In the genomic region with DNA sequence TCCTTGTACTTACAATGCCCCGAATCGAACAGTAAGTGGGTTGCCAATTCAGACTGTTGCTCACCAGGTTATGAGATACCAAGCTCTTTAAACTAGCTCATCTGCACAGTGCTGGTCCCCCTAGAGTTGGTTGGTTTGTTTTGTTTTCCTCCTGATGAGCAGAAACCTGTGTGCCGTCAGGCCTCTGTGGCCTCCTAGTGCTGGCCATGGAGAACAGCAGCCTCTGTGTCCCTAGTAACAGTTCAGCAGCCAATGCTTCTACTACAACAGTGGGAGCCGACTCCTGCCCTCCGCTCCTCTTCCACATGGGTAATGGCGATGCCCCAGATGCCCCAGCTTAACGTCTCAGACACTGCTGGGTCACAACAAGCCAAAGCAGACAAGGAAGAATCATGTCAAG, we compare ENCODE assay signal across 9 mouse cellular contexts.
DNase-seq lines count a peak whose midpoint lies in the region; TF ChIP-seq lines count a peak whose summit lies in the region.
"Had no signal": no experiment of that assay in that cellular context is flagged by ENCODE, and none has a peak within 500 bp of the region (broad histone marks: within the 10 kb centered on the region; RNA-seq: fewer than 3 reads in every experiment).

No protein-coding gene starts in this region.

- peak; percentile 48 for DNase-seq in adrenal gland, postnatal 10 days
- no peak for DNase-seq in adrenal gland, postnatal 4 days (ENCODE audit: low spot score in 2 of 2)
- DNase-seq in left cerebral cortex, postnatal 4 days: peak; percentile 21
- DNase-seq in left cerebral cortex, postnatal 36 days (ENCODE audit: low spot score in 2 of 2): no peak
- DNase-seq in cerebellum, postnatal 25 days: peak; percentile 47 to 48
- DNase-seq in liver, adult 2 months (ENCODE audit: extremely low read depth, low read depth, low spot score): peak; percentile 56
- peak; percentile 57 for DNase-seq in thymus, postnatal 14 days
- no peak for DNase-seq in layer of hippocampus, adult 18-20 months (ENCODE audit: low spot score in 2 of 2)

- no peaks in the 10 kb centered on the region for H3K27me3 ChIP-seq in liver, adult 2 months (ENCODE audit: control insufficient read depth, insufficient read depth, low read length)
- H3K27me3 ChIP-seq: heart, embryonic 13.5 days had no signal

- H3K36me3 ChIP-seq in liver, adult 2 months (ENCODE audit: control insufficient read depth, insufficient read depth, low read length): no peaks in the 10 kb centered on the region
- H3K36me3 ChIP-seq: heart, embryonic 13.5 days had no signal

- no peak overlapping the region for H3K4me3 ChIP-seq in liver, adult 2 months (ENCODE audit: insufficient read depth, low read depth, low read length)
- H3K4me3 ChIP-seq: heart, embryonic 13.5 days had no signal

- H3K4me1 ChIP-seq in liver, adult 2 months (ENCODE audit: control insufficient read depth, insufficient read depth, low read length): peaks cover 55% of the 10 kb centered on the region

- no peak for TF ChIP-seq POLR2A in liver, adult 2 months (IDR thresholded peaks at IDR 0.05; ENCODE audit: extremely low read depth, insufficient read depth, low read length)

- intact Hi-C loops in left cerebral cortex, postnatal 4 days (cut with DNase I): no loop called here
- intact Hi-C loops in left cerebral cortex, postnatal 36 days (cut with DNase I): no loop called here

- 36% methylated on average over 7 of the region's 7 CpGs for WGBS in liver, adult 2 months

- TF ChIP-seq CTCF in liver, adult 2 months (IDR thresholded peaks at IDR 0.05; ENCODE audit: low read depth, low read length): peak; percentile 79

- peak overlapping the region; percentile 87 for H3K27ac ChIP-seq in liver, adult 2 months (replicated peaks; ENCODE audit: insufficient read depth, low read depth, low read length)
- H3K27ac ChIP-seq: heart, embryonic 13.5 days had no signal

- peaks cover 33% of the 10 kb centered on the region; the same call in 1 of the 2 replicates for H3K79me2 ChIP-seq in liver, adult 2 months (ENCODE audit: control insufficient read depth, insufficient read depth, low read length)

- peak overlapping the region; percentile 9; the same call in 1 of the 2 replicates for H3K9ac ChIP-seq in liver, adult 2 months (ENCODE audit: low read depth, low read length)
- H3K9ac ChIP-seq: heart, embryonic 13.5 days had no signal

Comparison
In these comparisons a context has a peak if more than half of its experiments do, and no peak if none do; other contexts are left out.
1. DNase-seq: peak in adrenal gland, postnatal 10 days (single experiment), left cerebral cortex, postnatal 4 days (single experiment), cerebellum, postnatal 25 days (2 of 2), liver, adult 2 months (single experiment) and thymus, postnatal 14 days (single experiment); none in adrenal gland, postnatal 4 days (0 of 2), left cerebral cortex, postnatal 36 days (0 of 2) and layer of hippocampus, adult 18-20 months (0 of 2).